Mouse (Mus musculus) midbrain, embryonic 14.5 days (tissue): Measurements from ENCODE around the gene Agtrap. TPM values are rescaled to one million over a fixed set of nuclear protein-coding genes. Genes with fewer than 3 reads are reported as not detected.

Experiments
- ATAC-seq: fragments of 200-750 bp; cut with Nextera tagmentation; 2 replicates; pipeline ENCODE4 v1.8.0; 2017; ENCODE audit warnings: moderate number of reproducible peaks, moderate library complexity; ENCODE audit not compliant: low FRiP score, low TSS enrichment
- DNase-seq: peaks from one replicate; pipeline ENCODE4 v3.0.0-alpha.2; 2015
- H3K27ac ChIP-seq: fragments of 300-500 bp; sonication (generic); replicated peaks from 2 replicates; pipeline ENCODE4 v1.5.1; 2014; ENCODE audit warnings: mild to moderate bottlenecking, low read depth, low read length, moderate library complexity
- H3K27me3 ChIP-seq: fragments of 300-500 bp; sonication (generic); 2 replicates; pipeline ENCODE4 v1.6.1; 2014; ENCODE audit warnings: low read length, control low read depth, mixed read lengths; ENCODE audit not compliant: control insufficient read depth, insufficient read depth
- H3K36me3 ChIP-seq: fragments of 300-500 bp; sonication (generic); 2 replicates; pipeline ENCODE4 v1.6.1; 2014; ENCODE audit warnings: low read length, control low read depth; ENCODE audit not compliant: control insufficient read depth, insufficient read depth
- H3K4me1 ChIP-seq: fragments of 300-500 bp; sonication (generic); 2 replicates; pipeline ENCODE4 v1.6.1; 2014; ENCODE audit warnings: mild to moderate bottlenecking, antibody characterized with exemption, low read length, control low read depth; ENCODE audit not compliant: control insufficient read depth, insufficient read depth
- H3K4me2 ChIP-seq: fragments of 300-500 bp; sonication (generic); 2 replicates; pipeline ENCODE4 v1.6.1; 2014; ENCODE audit warnings: mild to moderate bottlenecking, low read length, moderate library complexity
- H3K4me3 ChIP-seq: fragments of 300-500 bp; sonication (generic); replicated peaks from 2 replicates; pipeline ENCODE4 v1.5.1; 2014; ENCODE audit warnings: low read depth, low read length
- H3K9ac ChIP-seq: fragments of 300-500 bp; sonication (generic); replicated peaks from 2 replicates; pipeline ENCODE4 v1.6.1; 2014; ENCODE audit warnings: mild to moderate bottlenecking, low read length, moderate library complexity
- H3K9me3 ChIP-seq: fragments of 300-500 bp; sonication (generic); 2 replicates; pipeline ENCODE4 v1.6.1; 2016; ENCODE audit warnings: low read length, control low read depth, mixed read lengths; ENCODE audit not compliant: control insufficient read depth
- WGBS: fragments of 180-500 bp; shearing (Covaris S2); extraction: QIAGEN DNeasy Blood & Tissue Kit; methylation state at CpG from one replicate; pipeline ENCODE4 v1.1.7; 2014; 5-methylcytosine and 5-hydroxymethylcytosine counted together
- polyA plus RNA-seq: library from polyadenylated mRNA; unstranded; fragments of >200 nt; fragmentation: Nextera tagmentation; extraction: Ambion mirVana; gene quantifications from 2 replicates; pipeline ENCODE4 v1.2.1, GENCODE M21; 2014

Agtrap gene
- polyA plus RNA-seq, 1 experiment from 2014 or later = 6.3 TPM

DNA sequence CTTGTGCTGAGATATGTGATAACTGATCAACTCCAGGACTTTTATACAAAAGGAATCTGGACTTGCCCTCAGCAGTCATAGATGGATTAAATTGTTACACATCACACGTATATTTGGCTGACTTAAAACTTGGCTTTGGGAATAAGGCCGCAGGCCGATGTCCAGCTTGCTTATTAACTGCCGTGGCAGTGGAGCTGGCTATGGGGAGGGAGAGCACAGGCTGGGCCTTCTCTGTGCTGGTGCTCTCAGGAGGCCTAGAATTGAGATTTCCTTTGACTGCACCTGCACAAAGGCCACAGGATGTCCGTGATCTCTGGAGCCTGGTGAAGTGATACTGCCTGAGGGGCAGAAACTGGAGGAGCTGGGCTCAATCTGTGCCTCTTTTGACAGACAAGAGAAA lies 57.3 kb downstream of the Agtrap start:
- Histone ChIP-seq H3K27me3 (no peaks in the 10 kb centered on the region), H3K36me3 (peaks cover 70% of the 10 kb centered on the region), H3K4me1 (no peaks in the 10 kb centered on the region), H3K27ac (no peak overlapping the region), H3K9me3 (no peaks in the 10 kb centered on the region), H3K9ac (no peak overlapping the region), H3K4me3 (no peak overlapping the region), H3K4me2 (no peak overlapping the region)
- 87% methylated on average over 5 of the region's 5 CpGs for WGBS
- DNase-seq = no peak
- no peak for ATAC-seq

DNA sequence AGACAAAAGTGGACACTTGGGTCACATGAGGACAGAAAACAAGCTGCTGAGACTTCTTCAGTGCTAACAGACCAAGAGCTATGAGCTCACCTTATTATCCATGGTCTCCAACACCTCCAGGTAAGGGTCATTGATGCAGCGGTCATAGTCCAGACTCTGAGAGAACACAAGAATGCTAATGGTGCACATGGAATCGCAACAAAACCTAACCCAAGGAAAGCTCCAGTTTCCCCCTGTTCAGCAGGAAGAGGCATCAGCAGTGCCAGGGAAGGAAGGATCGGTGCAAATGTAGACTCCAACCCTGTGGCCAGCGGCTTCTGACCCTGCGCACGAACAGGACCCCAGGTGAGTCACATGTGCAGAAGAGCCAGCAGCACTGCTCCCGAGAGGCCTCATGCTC lies 58.5 kb downstream of the Agtrap start:
- Histone ChIP-seq H3K9me3 (no peaks in the 10 kb centered on the region), H3K27ac (no peak overlapping the region), H3K27me3 (no peaks in the 10 kb centered on the region), H3K4me1 (no peaks in the 10 kb centered on the region), H3K4me3 (no peak overlapping the region), H3K9ac (no peak overlapping the region), H3K36me3 (peaks cover 70% of the 10 kb centered on the region), H3K4me2 (no peak overlapping the region)
- 98% methylated on average over 7 of the region's 7 CpGs for WGBS
- DNase-seq = no peak
- no peak for ATAC-seq

Other genes starting within 250 kb of the Agtrap start
- 8.7 and 10.9 TPM in 2 replicates for gene Zfp933, start 239.7 kb downstream of the Agtrap start, polyA plus RNA-seq
- 25.4 and 37.2 TPM in 2 replicates for gene Miip, start 219.2 kb downstream of the Agtrap start, polyA plus RNA-seq
- gene Fv1, start 219.1 kb downstream of the Agtrap start, polyA plus RNA-seq = 4.9 and 8.7 TPM in 2 replicates
- 56.9 and 77.2 TPM in 2 replicates for gene Mfn2, start 183.3 kb downstream of the Agtrap start, polyA plus RNA-seq
- gene Plod1, start 151.3 kb downstream of the Agtrap start, polyA plus RNA-seq = 13.5 and 20.7 TPM in 2 replicates
- 15.5 and 15.8 TPM in 2 replicates for gene 2510039O18Rik, start 147.1 kb downstream of the Agtrap start, polyA plus RNA-seq
- not detected in 2 replicates for gene Nppb, start 102.2 kb downstream of the Agtrap start, polyA plus RNA-seq
- 2.9 and 4.1 TPM in 2 replicates for gene Nppa, start 87.3 kb downstream of the Agtrap start, polyA plus RNA-seq
- 26.4 and 26.9 TPM in 2 replicates for gene Clcn6, start 49.2 kb downstream of the Agtrap start, polyA plus RNA-seq
- 16.9 and 25.4 TPM in 2 replicates for gene Mthfr, start 49.0 kb downstream of the Agtrap start, polyA plus RNA-seq
- gene Mad2l2, start 42.4 kb upstream of the Agtrap start, polyA plus RNA-seq = 122 and 133 TPM in 2 replicates
- gene Draxin, start 42.7 kb upstream of the Agtrap start, polyA plus RNA-seq = 21.8 and 24.7 TPM in 2 replicates
- gene Fbxo6, start 64.1 kb upstream of the Agtrap start, polyA plus RNA-seq = 18.7 and 22.8 TPM in 2 replicates
- gene Fbxo44, start 72.5 kb upstream of the Agtrap start, polyA plus RNA-seq = 102 and 106 TPM in 2 replicates
- gene Fbxo2, start 72.6 kb upstream of the Agtrap start, polyA plus RNA-seq = 3.2 and 4.0 TPM in 2 replicates
- 10.6 and 11.8 TPM in 2 replicates for gene Disp3, start 199.9 kb upstream of the Agtrap start, polyA plus RNA-seq